Mouse (Mus musculus) layer of hippocampus, postnatal 14 days (tissue): ENCODE measurements around the gene Uprt. TPM values are rescaled to one million over a fixed set of nuclear protein-coding genes. Genes with fewer than 3 reads are reported as not detected.

ENCODE experiments used
- DNase-seq, 2 experiments: peaks; one replicate each; pipeline ENCODE4 v3.0.0; 2021 to 2022; ENCODE audit warnings: low spot score in 2 of 2, mixed read lengths in 1 of 2
- long read RNA-seq, 2 experiments: library from polyadenylated mRNA; stranded (forward); transcript quantifications; one replicate each; pipeline ENCODE4 v2.0.0; 2021
- total RNA-seq, 2 experiments: library from RNA; stranded (reverse); gene quantifications; 2 replicates each; pipeline ENCODE4 v1.2.3; 2021

Gene Uprt
- 10 to 100 TPM; 12.8 to 16.1 TPM for total RNA-seq
- long read RNA-seq, experiment 1, partial matches to known transcripts = 0 of 2 reads
- long read RNA-seq, experiment 1, other reads (novel, unspliced or antisense) = 0 of 2 reads
- long read RNA-seq, experiment 2, partial matches to known transcripts = 0 of 3 reads
- long read RNA-seq, experiment 2, other reads (novel, unspliced or antisense) = 1 of 3 reads

DNA sequence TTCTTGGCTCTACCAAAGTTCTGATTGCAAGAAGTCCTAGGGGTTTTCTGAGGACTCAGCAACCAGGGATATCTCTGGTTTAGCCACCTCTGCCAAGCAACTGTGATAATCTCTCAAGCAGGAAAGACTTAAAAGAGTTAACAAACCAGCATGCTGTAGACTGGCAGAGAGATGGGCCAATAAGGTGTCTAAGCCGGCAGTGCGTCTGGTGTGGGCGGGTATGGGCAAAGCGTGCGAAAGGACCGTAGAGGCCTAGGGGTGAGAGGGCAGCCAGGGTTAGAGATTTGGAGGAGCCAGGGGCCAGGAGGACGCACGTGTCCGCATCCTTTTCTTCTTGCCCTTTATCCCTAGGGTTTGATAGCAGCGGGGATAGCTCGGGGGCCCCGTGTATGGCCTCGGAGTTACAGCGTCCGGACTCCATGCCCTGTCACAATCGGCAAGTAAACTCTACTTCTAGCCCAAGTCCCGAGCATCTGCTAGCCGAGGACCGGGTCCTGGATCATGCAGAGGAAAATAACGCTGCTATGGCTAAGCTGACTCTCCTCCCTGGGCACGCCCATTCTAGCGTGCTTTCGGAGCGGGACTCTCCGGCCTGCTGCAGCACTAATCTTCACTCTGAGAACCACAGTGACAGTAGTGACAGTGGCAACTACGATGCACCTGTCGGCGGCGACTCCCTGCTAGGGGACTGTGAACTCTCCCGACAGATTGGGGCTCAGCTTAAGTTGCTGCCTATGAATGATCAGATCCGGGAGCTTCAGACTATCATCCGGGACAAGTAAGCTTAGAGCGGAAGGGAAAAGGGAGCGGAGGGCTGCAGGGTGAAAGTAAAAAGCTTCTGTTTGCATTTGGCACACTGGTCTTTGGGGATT, at the start of gene Uprt:
Uprt (plus strand) TSS at position 247 of the 872 bp plus-strand sequence.
- DNase-seq = peak; percentile 73 to 83

DNA sequence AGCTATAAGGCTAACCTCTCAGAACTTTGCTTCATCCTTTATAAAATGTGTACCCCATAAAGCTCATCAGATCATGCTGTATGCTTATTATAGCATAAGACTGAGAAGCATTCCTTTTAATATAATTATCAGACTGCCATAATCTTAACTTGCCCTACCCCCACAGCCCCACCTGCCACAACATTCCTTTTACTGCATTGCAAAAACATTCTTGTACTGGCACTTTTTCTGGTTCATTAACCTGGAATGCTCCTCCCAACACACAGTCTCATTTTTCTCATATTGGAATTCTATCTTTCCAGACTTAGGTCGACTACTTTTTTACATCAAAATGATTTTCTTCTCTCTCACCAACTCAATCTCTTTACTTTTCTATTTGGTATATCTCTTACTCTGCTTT, 49.2 kb upstream of the Uprt start:
- DNase-seq = no peak

DNA sequence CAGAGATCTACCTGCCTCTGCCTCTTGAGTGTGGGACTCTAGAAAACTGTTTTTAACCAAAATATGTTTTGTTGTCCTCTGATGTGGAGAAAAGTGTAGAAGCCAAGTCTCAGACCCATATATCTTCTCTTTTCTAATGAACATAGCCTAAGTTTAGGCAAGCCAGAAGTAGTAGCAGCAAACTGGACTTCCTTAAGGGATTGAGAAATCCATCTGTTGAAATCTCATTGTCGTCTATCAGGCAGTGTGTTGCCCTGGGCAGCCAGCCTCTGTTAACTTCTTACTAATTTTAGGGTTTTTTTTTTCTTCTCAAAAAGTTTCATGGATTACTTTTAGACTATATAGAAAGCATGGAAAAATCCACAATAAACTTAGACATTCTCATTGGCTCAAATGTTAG, 30.2 kb upstream of the Uprt start:
- DNase-seq = no peak

DNA sequence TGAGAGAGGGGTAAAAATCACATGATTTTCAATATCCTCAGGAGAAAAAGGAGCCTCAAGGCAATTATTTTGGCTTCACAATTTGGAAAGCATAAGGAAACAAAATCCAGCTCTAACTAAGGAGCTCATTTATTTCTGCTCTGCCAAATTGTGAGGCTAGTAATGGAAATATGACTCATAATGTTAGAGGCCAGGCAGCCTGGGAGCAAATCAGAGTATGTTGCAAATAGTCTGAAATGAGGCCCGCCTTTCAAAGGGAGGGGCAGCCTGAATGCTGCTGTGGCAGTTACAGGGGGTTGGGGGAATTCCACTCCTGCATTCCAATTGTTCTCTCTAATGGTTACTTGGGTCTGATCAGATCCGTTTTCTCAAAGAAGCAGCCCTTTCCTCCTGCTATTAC, 20.9 kb upstream of the Uprt start:
- DNase-seq = no peak

DNA sequence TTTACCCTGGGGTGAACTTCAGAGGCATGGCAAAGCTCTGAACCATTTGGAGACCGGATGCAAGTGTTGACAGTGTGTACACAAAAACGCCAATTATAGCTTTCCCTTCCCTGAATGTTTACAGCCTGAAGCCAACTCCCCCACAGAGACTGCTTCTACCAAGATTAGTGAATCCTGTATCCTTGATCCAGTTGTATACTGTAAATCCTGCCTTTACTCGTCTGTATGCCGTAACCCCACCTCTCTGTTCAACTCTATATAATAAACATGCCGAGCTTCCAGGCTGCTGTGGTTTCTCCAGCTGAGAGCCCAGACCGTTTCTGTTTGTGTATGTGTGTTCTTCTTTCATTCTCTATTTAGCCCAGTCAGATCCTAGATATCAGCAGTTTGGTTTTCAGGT, 18.2 kb upstream of the Uprt start:
- no peak for DNase-seq

DNA sequence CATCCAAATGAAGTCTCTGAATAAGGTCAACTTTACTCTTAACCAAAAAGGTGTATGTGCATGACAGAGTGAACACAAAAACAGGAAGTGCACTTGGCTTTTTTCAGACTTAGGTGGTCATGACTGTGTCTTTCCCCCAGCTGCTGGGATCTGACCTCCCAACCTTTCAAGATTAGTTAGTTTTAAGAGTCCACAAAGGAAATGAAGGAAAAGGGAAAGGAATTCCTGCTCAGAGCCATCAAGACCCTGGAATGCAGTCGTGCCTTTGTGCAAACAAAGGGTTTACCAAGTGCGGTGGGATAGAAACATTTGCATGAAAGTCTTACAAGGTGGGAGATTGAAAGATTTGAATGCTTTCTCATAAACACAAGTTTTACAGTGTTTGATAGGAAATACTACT, 4.6 kb upstream of the Uprt start:
- DNase-seq = no peak

DNA sequence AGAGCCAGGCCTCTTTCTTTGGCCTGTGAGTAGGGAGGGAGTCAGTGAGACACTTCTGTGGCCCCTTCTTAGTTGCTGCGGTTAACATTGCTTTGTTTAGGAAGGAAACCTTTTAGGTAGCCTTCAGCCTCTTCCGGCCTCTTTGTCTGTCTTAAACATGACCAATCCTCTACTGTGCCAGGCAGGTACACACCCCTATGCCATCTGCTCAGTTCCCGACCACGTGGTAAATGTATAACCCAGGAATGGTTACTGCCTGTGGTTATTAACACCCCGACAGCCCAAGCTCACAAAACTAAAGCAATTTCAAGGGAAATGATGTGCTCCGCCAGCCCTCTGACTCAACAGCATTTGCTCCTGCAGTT, 808 bp downstream of the Uprt start:
- peak in 1 of 2 experiments; percentile 2 for DNase-seq

DNA sequence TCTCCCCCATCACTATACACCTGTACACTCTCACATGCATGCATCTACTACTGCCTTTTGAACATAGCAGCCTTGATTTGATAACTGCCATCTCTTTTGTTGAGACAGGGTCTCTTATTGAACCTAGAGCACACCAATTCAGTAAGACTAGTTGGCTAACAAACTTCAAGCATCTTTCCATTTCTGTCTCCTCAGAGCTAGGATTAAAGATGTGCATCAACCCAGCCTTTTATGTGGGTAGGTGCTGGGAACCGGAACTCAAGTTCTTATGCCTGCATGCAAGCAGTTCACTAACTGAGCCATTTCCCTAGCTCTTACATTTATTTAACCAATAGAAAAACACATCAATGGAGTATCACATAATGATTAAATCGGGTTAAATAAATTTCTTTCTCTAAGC, 3.0 kb downstream of the Uprt start:
- DNase-seq = no peak

DNA sequence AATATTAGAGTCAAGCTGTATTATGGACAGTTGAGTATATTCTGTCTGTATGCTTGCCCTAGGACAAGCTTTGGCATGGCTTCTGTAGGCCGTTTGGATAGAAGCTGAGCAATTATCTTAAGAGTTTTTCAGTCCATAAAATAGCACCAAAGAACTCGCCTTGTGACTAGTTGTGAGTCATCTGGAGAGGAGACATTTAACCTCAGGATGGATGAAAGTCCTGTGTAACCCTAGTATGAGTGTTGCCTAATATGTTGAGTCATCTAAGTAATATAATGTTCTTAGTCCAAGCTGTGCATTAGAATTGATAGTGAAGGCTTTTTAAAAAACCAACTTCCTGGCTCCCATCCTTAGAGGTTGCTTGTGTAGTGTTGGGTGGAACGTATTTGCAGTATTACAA, 5.4 kb downstream of the Uprt start:
- DNase-seq = no peak

DNA sequence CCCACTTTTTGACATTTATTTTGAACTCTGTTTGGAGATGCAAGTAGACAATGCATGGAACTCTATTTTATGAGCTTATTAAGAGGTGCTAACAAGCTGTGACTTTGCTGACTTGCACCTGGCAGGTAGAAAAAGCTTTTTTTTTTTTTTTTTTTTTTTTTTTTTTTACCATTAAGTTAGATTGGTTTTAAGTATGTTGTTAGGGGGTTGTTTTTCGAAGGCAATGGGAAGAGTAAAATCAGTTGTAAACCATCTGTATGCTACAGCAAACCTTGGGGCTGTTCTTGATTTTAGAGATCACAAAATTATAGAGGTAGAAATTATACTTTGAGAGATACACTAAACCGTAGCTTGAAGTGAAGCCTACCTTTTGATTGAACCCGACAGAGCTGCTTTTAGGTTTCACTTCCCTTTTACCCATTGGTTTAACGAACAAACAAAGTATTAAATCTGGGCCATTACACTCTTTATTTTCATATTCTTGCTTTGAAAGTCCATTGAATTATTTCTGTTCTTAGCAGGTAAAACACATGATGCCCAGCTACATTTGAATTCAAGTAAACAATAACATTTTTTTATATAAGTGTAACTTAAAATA, 6.4 kb downstream of the Uprt start:
- no peak for DNase-seq

DNA sequence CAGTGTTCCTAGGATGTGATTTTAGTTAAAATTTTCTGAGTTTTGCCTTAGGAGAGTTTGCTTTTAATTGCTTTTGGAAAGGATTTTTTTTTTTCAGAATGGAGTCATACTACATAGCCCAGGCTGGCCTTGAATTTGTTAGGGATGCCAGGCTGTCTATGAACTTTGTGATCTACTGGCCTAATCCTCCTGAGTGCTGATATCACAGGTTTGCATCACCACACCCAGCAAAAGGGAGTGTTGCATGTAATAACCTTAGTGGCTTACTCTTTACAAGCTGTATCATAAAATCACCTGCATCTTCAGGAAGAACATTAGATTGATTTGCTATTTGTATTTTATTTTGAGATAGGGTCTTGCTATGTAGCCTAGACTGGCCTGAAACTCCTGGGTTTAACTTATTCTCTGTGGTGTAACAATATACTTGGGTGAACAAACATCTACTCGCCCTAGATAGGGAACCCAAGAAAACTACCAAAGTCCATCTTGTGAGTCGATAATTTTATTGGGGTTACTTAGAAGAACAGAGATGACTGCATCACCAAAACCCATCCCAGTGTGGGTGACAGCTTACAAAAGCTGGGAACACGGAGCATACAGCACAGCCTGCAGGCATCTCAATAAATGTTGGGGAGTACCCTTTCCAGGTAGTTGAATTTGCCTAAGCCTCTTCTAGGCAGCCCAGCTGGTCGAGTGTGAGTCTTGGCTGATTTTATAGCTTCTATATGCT, 7.2 kb downstream of the Uprt start:
- no peak for DNase-seq

DNA sequence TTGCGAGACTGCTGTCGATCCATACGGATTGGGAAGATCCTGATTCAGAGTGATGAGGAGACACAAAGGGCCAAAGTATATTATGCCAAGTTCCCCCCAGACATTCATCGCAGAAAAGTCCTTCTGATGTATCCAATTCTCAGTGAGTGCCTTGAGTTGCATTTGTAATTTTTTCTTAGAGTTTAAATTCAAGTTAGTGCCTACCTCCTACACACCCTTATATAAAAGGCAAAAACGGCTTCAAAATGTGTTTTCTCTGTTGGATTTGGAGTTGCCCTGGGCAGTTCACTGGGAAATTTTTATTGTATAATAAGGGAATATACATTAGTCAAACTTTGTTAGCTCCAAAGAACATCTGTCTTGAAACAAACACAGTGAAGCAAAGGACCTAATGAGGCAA, 19.1 kb downstream of the Uprt start:
- no peak for DNase-seq

DNA sequence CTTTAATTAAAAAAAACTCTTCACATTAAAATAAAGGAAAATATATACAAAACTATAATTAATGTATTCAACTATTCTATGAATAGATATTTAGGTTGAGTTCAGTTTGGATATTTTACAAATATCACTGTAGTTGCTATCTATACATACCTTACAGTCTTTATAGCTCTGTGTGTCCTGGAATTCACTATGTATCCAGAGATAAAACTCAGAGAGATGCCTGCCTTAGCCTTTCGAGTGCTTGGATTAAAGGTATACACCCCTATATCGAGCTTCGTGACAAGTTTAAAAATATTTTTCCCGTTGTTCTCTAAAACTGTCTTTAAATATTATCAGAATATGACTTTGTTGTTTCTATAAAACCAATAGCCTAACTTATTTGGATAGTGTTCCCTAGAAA, 60.0 kb downstream of the Uprt start:
- no peak for DNase-seq

DNA sequence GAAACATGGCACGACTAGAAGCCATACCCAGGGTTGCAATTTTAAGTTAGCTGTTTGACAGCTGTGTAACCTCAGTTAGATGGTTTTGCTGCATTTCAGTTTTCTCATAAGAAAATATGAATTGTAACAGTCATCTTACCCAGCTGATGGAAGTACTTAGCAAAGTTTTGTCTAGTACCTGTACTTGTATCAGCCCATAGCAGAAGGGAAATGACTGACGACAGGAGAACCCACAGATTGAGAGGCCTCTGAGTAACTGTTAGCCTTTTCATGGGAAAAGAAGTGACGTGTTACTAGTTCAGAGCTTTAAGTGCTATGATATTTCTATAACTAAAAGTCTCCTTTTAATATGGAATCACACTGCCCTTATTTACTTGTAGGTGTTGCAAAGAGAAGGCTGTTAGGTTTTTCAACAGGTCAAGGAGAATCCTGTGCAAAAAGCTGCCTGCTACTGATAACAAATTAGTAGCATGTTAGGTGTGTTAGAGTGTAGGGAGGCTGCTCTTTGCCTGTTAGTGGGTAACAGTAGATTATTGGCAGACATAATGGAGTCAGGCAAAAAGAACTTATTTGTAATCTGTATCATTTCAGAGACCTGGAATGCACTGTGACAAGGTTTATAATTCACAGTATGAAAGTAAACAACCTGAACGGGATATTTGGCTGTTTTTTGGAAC, 61.4 kb downstream of the Uprt start:
- DNase-seq = no peak

DNA sequence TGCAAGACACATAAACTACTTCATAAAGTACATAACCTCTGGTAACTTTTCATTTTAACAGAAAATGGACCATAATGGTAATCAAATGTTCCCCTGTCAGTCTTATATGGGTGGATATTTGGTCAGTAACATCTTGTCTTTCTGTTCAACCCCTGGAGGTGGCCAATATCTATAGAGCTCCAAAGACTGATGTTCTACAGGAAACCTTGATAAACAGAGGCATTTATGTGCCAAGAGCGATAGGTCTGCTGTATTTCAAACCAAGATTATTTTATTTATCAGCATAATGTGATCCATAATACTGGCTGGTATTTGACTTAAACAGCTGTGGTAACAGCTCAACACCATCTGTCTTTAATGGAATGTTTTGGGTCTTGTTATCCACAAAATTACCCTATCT, 62.7 kb downstream of the Uprt start:
- DNase-seq = no peak

Other genes starting within 250 kb of the Uprt start
- 10 to 100 TPM; 22.5 to 26.0 TPM for gene Abcb7, start 69.0 kb upstream of the Uprt start, total RNA-seq
- 1 to 10 TPM; 6.0 to 6.8 TPM for gene Zdhhc15, start 188.2 kb downstream of the Uprt start, total RNA-seq